Mouse (Mus musculus): ENCODE measurements around the gene Agbl2.

DNA sequence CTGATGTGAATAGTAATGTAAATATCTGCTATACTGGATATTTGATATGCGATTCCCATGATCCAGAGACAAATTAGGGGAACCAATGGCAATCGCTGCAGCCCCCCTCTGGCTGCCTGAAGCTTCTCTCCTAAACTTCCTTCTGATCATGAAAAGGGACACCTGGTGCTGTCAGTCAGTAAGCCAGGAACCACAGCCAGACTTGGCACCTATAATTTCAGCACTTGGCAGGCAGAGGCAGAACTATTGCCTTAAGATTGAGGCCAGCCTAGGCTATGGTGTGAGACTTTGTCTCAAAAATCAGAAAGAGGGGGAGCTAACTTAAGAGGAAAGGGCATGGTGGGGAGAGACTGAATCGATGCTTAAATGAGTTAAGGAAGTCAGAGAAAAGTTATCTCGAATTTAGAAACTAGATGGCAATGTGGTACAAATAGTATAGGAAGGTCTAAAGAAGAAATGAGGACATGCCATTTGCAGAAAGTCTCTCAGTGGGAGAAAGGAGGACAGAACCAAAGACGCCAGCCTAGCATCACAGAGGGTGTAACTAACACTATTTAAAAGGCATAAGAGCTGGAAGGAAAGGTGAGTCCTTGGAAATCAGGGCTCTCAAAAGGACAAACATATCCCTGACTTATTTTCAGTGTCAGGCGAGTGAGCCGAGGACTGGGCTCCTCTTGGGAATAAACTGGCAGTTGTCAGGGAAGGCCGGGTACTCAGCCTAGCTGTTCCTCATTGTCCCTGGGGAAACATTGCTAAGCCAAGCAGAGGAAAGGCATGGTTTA lies 88.8 kb downstream of the Agbl2 start:
- TF ChIP-seq CTCF (IDR thresholded peaks at IDR 0.05; ENCODE audit: low read depth) (peak; percentile 19; the same call in 1 of the 2 replicates), EP300 (optimal IDR thresholded peaks at IDR 0.05) (no peak)

Data from stomach, postnatal 0 days (tissue).